Mouse (Mus musculus) brain, embryonic 14.5 days (tissue): ENCODE data around the gene Alk.

Source experiments
- CTCF ChIP-seq: fragments of 200-500 bp; IDR thresholded peaks from 2 replicates; pipeline ENCODE4 v1.5.1; 2012; ENCODE audit warnings: inconsistent platforms, mild to moderate bottlenecking, moderate library complexity, borderline replicate concordance; ENCODE audit not compliant: insufficient read depth, insufficient read length; ENCODE audit errors: extremely low read depth
- POLR2A ChIP-seq: fragments of 200-500 bp; IDR thresholded peaks from 2 replicates; pipeline ENCODE4 v1.6.1; 2012; ENCODE audit warnings: mild to moderate bottlenecking, inconsistent platforms, borderline replicate concordance; ENCODE audit not compliant: poor library complexity, insufficient read depth, insufficient read length, severe bottlenecking; ENCODE audit errors: extremely low read depth

DNA sequence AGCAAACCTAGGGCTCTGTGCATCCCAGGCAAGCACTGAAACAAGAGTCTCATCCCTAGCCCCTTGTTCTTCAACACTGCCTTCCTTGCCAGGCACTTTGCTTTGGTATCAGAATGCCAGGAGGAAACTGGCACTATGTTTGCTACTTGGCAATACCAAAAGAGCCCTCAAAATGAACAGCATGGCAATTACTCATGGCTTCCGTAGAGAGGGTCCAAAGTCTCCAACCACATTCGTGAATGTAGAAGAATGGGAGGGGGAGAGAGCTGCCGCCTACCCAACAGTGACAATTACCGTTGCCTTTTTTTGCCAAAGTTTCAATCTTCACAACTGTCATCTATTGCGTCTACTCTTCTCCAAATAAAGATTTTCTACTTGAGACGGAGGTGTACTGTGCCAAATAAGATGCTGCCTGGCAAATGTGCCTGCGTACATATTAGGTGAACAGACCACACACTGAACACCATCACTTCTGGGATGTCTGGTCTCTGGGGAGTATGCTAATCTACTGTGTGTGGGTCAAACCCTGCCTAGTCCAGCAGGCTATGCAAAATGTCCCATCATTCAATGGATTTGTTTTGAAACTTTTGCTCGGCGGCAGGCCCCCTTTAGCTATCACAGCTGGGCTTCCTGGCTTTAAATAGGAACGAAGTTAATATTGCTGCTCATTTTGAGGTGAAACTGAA, 241.5 kb downstream of the Alk start:
- TF ChIP-seq POLR2A = no peak
- TF ChIP-seq CTCF = no peak
